Mouse (Mus musculus): ENCODE data around the gene Esr1.

DNA sequence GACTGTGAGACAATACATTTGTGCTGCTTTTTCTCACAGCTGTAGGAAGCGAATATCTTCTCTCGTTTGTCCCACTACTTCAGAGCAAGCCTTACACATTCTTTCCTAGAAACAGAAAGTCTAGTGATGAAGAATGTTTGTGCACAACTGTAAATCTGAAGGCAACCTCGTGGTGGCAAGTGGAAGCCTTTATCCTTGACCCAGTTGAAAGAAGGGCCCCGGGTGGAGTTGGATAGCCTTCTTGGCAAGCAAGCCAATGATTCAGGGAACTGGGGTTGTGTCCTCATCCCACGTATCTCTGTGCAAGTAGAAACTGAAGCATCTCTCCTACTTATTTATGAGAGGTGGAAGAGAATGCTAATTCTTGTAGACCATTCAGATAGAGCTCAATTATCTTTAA lies 71.7 kb downstream of the Esr1 start:
- TF ChIP-seq CTCF (IDR thresholded peaks at IDR 0.05) (no peak), EP300 (IDR thresholded peaks at IDR 0.05) (no peak)

Data from lung, postnatal 0 days (tissue).